Mouse (Mus musculus) heart, adult 2 months (tissue): ENCODE results near the gene Nr2f1. TPM values are rescaled to one million over a fixed set of nuclear protein-coding genes. Genes with fewer than 3 reads are reported as not detected.
"Not testable (repeated sequence)": the region's sequence is repeated elsewhere in the genome, so short reads cannot be mapped to it uniquely, and the experiment has no call there.

Experiments used
- DNase-seq, 2 experiments: peaks; one replicate each; pipeline ENCODE4 v3.0.0; 2021
- H3K27ac ChIP-seq: fragments of 200-600 bp; 2 replicates; pipeline ENCODE4 v1.8.1; 2022
- H3K27me3 ChIP-seq: fragments of 200-500 bp; 2 replicates; pipeline ENCODE4 v1.6.1; 2012; ENCODE audit warnings: mild to moderate bottlenecking, low read length, inconsistent platforms, mixed read lengths; ENCODE audit not compliant: control insufficient read depth, insufficient read depth
- H3K36me3 ChIP-seq: fragments of 200-500 bp; 2 replicates; pipeline ENCODE4 v1.6.1; 2012; ENCODE audit warnings: low read length, inconsistent platforms; ENCODE audit not compliant: control insufficient read depth, insufficient read depth
- H3K4me1 ChIP-seq: fragments of 200-500 bp; 2 replicates; pipeline ENCODE4 v1.6.1; 2011; ENCODE audit warnings: low read length; ENCODE audit not compliant: control insufficient read depth, insufficient read depth
- H3K4me3 ChIP-seq: fragments of 200-600 bp; 2 replicates; pipeline ENCODE4 v1.8.1; 2022
- H3K79me2 ChIP-seq: fragments of 200-500 bp; replicated peaks from 2 replicates; pipeline ENCODE4 v1.6.1; 2012; ENCODE audit warnings: mild to moderate bottlenecking, inconsistent platforms, low read length, moderate library complexity, mixed read lengths; ENCODE audit not compliant: control insufficient read depth, insufficient read depth
- H3K9ac ChIP-seq: fragments of 200-500 bp; 2 replicates; pipeline ENCODE4 v1.6.1; 2012; ENCODE audit warnings: low read depth, mild to moderate bottlenecking, control low read depth, inconsistent platforms, low read length, mixed read lengths
- CTCF ChIP-seq: fragments of 200-600 bp; IDR thresholded peaks from 2 replicates; pipeline ENCODE4 v1.8.1; 2022; ENCODE audit warnings: antibody characterized with exemption, mild to moderate bottlenecking, moderate library complexity
- EP300 ChIP-seq: fragments of 200-500 bp; IDR thresholded peaks from 2 replicates; pipeline ENCODE4 v1.6.1; 2011; ENCODE audit warnings: low read depth, low read length, control low read depth; ENCODE audit not compliant: insufficient read depth
- POLR2A ChIP-seq: fragments of 200-500 bp; IDR thresholded peaks from 2 replicates; pipeline ENCODE4 v1.6.1; 2011; ENCODE audit warnings: mild to moderate bottlenecking, low read depth, low read length, control low read depth; ENCODE audit not compliant: insufficient read depth
- WGBS: fragments of 180-500 bp; shearing (Covaris S2); methylation state at CpG from one replicate; pipeline ENCODE4 v1.1.7; 2018; 5-methylcytosine and 5-hydroxymethylcytosine counted together
- intact Hi-C: fragments of 180-260 bp; cut with DNase I; formaldehyde crosslinking; loops from one replicate; pipeline ENCODE4 v1.15.1; 2025
- long read RNA-seq: library from polyadenylated mRNA; stranded (forward); transcript quantifications from one replicate; pipeline ENCODE4 v2.0.0, GENCODE M21; 2021
- polyA plus RNA-seq: library from polyadenylated mRNA; depleted of rRNA; stranded (reverse); fragments of >200 nt; gene quantifications from 2 replicates; pipeline ENCODE4 v1.2.3, GENCODE M21; 2012; rRNA removed
- total RNA-seq, 2 experiments: library from RNA; stranded (reverse); gene quantifications; 2 replicates each; pipeline ENCODE4 v1.2.3; 2021

Nr2f1 gene
- total RNA-seq (1 to 10 TPM; 2.7 TPM), polyA plus RNA-seq (8.9 and 10.5 TPM in 2 replicates)
- long read RNA-seq, partial matches to known transcripts, result 0 of 2 reads
- long read RNA-seq, other reads (novel, unspliced or antisense), result 1 of 2 reads

DNA sequence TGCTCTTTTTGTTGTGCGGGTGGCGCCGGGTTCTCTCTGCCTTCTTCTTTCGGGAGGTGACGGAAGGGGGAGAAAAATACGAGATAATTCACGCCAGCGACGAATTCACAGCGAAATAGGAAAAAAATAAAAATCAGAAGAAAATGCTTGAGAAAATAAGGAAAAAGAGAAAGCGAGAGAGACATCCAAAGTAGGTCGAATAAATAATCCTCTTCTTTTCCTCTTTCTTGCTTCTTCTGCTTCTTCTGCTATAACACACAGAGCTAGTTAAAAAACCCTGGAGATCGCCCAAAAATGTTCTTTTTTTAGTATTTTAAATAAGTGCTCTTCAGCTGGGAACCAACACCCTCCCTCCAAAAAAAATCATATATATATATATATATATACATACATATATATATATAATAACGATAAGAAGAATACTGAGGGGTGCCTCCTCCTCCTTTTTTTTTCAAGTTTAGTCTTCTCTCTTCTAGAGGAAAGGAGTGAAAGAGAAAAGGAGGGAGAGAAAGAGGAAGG, at the start of gene Nr2f1:
TSS of gene Nr2f1 (minus strand) at position 116 of the 519 bp plus-strand sequence.
- WGBS, result under 1% methylated on average over 14 of the region's 14 CpGs
- intact Hi-C loops, result loop anchor here (2.0 to 10.0 kb wide), 5 partner anchors 37 to 835 kb away; partner anchors contain the start of gene Fam172a
- peaks cover 9% of the 10 kb centered on the region for H3K27me3 ChIP-seq
- peak within 1 kb of the TSS; percentile 95 for H3K9ac ChIP-seq
- no peaks in the 10 kb centered on the region for H3K36me3 ChIP-seq
- DNase-seq, result no peak
- H3K79me2 ChIP-seq, result no peaks in the 10 kb centered on the region
- TF ChIP-seq EP300, result no peak
- no peak for TF ChIP-seq POLR2A
- no peak for TF ChIP-seq CTCF
- H3K4me3 ChIP-seq, result peak within 1 kb of the TSS; percentile 67
- peak within 1 kb of the TSS; percentile 77 for H3K27ac ChIP-seq
- H3K4me1 ChIP-seq, result no peaks in the 10 kb centered on the region

DNA sequence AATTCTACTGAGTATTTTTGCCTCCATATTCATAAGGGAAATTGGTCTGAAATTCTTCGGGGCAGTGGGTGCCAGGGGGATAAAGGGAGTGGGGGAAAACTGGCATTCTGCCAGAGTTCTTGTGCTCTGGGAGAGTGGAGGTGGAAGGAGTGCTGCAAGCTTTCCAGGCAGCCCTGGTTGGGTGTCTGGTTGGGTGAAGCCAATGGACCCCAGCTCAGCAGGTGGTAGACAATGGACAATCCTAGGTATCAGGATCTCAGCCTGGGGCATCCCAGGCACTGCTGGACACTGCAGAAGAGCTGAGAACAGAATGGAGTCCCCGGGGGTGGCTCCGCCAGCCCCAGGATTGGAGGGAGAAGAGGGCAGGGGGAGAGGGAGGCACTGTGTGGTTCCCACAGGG, 22.1 kb upstream of the Nr2f1 start:
- no peak for DNase-seq
- intact Hi-C loops, result no loop called here
- Histone ChIP-seq H3K4me3 (no peak overlapping the region), H3K27ac (no peak overlapping the region), H3K79me2 (no peaks in the 10 kb centered on the region), H3K4me1 (no peaks in the 10 kb centered on the region), H3K9ac (no peak overlapping the region), H3K36me3 (no peaks in the 10 kb centered on the region), H3K27me3 (no peaks in the 10 kb centered on the region)
- 86% methylated on average over 3 of the region's 3 CpGs for WGBS
- TF ChIP-seq EP300 (no peak), CTCF (no peak), POLR2A (no peak)

DNA sequence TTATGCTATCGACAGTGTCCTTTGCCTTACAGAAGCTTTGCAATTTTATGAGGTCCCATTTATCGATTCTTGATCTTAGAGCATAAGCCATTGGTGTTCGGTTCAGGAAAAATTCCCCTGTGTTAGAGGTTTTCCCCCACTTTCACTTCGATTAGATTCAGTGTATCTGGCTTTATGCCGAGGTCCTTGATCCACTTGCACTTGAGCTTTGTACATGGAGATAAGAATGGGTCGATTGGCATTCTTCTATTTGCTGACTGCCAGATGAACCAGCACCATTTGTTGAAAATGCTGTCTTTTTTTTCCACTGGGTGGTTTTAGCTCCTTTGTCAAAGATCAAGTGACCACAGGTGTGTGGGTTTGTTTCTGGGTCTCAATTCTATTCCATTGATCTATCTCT, 20.7 kb upstream of the Nr2f1 start:
- DNase-seq, H3K4me1 ChIP-seq, H3K36me3 ChIP-seq, H3K79me2 ChIP-seq, H3K27me3 ChIP-seq, H3K9ac ChIP-seq, H3K27ac ChIP-seq, intact Hi-C loops, H3K4me3 ChIP-seq: not testable (repeated sequence)
- WGBS, result 77% methylated on average over 6 of the region's 6 CpGs

DNA sequence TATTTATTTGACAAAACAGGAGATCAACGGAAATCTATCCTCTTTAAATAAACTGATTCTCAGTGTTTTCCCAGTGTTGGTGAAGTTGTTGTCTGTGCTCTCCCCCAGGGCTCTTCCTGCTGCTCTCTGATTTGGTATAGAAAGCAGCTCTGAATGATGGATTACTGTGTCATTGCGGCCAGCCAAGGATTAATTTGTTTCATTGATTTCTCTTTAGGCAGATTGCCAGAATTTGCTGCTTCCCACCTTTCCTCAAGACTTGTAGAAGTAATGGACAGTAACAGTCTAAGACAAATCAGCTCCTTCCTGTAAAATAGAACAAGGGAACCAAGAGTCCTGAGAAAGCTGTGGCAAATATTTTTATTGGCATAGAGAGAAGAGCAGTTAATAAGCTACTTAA, 15.7 kb upstream of the Nr2f1 start:
- no peak for DNase-seq
- intact Hi-C loops, result no loop called here
- Histone ChIP-seq H3K36me3 (no peaks in the 10 kb centered on the region), H3K79me2 (no peaks in the 10 kb centered on the region), H3K4me1 (no peaks in the 10 kb centered on the region), H3K4me3 (no peak overlapping the region), H3K27me3 (peaks cover 2% of the 10 kb centered on the region), H3K27ac (no peak overlapping the region), H3K9ac (no peak overlapping the region)
- WGBS, result 60% methylated on average over 2 of the region's 2 CpGs
- no peak for TF ChIP-seq CTCF
- no peak for TF ChIP-seq EP300
- TF ChIP-seq POLR2A, result no peak

DNA sequence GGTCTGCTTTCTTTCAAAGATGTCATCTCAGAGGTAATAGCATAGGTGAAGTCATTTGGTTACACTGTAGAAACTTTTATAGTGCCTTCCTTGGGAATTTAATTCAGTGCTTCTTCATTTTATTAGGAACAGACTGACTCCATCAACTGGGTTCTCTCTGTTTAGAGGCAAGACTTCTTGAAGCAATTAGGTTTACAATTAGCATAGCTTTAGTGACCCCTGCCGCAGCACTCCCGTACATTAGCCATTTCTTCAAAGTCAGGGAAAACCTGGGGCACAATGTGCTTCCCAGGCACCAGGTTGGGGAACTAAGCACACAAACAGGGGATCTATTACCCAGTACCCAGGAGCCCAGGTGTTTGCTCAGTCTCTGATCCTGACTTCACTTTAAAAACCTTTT, 13.6 kb upstream of the Nr2f1 start:
- Histone ChIP-seq H3K79me2 (no peaks in the 10 kb centered on the region), H3K4me3 (no peak overlapping the region), H3K4me1 (no peaks in the 10 kb centered on the region), H3K36me3 (no peaks in the 10 kb centered on the region), H3K27ac (no peak overlapping the region), H3K9ac (no peak overlapping the region), H3K27me3 (peaks cover 2% of the 10 kb centered on the region)
- TF ChIP-seq POLR2A, result no peak
- TF ChIP-seq CTCF, result no peak
- no peak for TF ChIP-seq EP300
- intact Hi-C loops, result no loop called here
- DNase-seq, result no peak
- WGBS, result 87% methylated on average over 2 of the region's 2 CpGs

DNA sequence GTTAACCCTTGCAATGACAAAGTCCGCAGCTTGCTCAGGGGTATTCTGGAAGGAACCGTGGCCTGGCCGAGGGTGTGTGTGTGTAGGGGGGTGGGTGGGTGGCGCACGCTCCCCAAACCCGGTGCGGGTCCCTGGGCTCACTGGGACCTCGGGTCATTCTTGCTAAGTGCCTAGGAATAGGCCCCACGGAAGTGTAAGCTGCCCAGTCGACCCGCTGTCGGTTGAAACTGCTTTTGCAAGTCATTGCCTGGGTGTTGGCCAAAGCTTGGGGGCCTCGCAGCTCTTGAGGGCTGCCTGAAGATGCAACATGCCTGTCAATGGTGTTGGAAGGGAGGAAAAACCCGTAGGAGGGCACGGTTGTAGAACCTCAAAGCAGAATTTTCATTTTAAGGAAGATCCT, 12.6 kb upstream of the Nr2f1 start:
- Histone ChIP-seq H3K9ac (no peak overlapping the region), H3K27me3 (peaks cover 2% of the 10 kb centered on the region), H3K4me1 (no peaks in the 10 kb centered on the region), H3K4me3 (no peak overlapping the region), H3K79me2 (no peaks in the 10 kb centered on the region), H3K36me3 (no peaks in the 10 kb centered on the region), H3K27ac (no peak overlapping the region)
- TF ChIP-seq CTCF (no peak), EP300 (no peak), POLR2A (no peak)
- no peak for DNase-seq
- intact Hi-C loops, result no loop called here
- 57% methylated on average over 15 of the region's 15 CpGs for WGBS
